Mouse (Mus musculus) gastrocnemius, postnatal 36 days (tissue): ENCODE data around the gene Rapgef4. TPM values are rescaled to one million over a fixed set of nuclear protein-coding genes. Genes with fewer than 3 reads are reported as not detected.

Experiments used
- DNase-seq, 2 experiments: peaks; one replicate each; pipeline ENCODE4 v3.0.0; 2022
- intact Hi-C: fragments of 180-260 bp; cut with DNase I; formaldehyde crosslinking; loops from one replicate; pipeline ENCODE4 v1.15.1; 2025
- total RNA-seq, 2 experiments: library from RNA; stranded (reverse); gene quantifications; 2 replicates each; pipeline ENCODE4 v1.2.3; 2021

The Rapgef4 gene
- total RNA-seq, 2 experiments from 2014 or later = 1.6 to 2.6 TPM

GRCm38 (mm10) chr2:72169451-72170100 lies 188.5 kb downstream of the Rapgef4 start:
- DNase-seq = no peak
- intact Hi-C loops = no loop called here

GRCm38 (mm10) chr2:72170546-72170945 lies 189.5 kb downstream of the Rapgef4 start:
- intact Hi-C loops = no loop called here
- DNase-seq = no peak

DNA sequence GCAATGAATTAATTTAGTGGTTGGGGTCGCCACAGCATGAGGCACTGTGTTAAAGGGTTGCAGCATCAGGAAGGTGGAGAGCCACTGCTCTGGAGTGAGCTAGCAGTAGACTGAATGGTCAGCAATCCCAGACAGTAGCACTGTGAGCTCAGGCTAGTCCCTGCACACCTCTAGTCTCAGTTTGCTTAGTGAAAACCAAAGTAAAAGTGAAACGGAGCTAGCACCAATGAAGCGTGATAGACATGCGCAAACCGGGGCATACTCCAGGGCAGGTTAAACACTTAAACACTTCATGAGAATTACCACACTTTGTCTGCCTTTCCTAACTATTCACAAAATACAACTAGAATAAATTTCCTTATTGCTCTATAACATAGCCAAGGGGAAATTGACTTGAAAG lies 190.2 kb downstream of the Rapgef4 start:
- intact Hi-C loops = no loop called here
- DNase-seq = no peak

- intact Hi-C loops = no loop called here
- DNase-seq = no peak
Measured at GRCm38 (mm10) chr2:72173010-72173409, 192.0 kb downstream of the Rapgef4 start.

- intact Hi-C loops = no loop called here
- no peak for DNase-seq
Measured at GRCm38 (mm10) chr2:72173844-72174243, 192.8 kb downstream of the Rapgef4 start.

GRCm38 (mm10) chr2:72175536-72175935 lies 194.5 kb downstream of the Rapgef4 start:
- DNase-seq = no peak
- intact Hi-C loops = no loop called here

DNA sequence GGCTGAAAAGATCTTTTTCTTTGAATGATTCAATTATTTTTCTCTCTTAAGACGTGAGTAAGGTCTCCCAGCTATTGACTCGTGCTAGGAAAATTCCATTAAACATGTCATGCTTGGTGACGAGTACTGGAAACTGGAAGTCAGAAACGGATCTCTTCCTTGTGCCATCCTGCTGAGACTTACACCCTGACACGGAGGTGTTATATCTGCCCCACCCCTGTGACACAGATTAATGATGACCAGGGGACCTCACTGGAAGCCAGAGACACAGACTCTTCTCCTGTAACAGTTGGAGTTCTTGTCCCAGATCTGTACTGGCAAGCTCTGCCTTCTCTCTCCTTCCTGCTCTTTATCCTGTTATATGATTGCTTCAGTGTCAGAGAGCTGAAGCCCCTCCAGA lies 194.9 kb downstream of the Rapgef4 start:
- no peak for DNase-seq
- intact Hi-C loops = loop anchor here (1.0 kb wide), 1 partner anchor 33 kb away; no protein-coding TSS in a partner anchor

DNA sequence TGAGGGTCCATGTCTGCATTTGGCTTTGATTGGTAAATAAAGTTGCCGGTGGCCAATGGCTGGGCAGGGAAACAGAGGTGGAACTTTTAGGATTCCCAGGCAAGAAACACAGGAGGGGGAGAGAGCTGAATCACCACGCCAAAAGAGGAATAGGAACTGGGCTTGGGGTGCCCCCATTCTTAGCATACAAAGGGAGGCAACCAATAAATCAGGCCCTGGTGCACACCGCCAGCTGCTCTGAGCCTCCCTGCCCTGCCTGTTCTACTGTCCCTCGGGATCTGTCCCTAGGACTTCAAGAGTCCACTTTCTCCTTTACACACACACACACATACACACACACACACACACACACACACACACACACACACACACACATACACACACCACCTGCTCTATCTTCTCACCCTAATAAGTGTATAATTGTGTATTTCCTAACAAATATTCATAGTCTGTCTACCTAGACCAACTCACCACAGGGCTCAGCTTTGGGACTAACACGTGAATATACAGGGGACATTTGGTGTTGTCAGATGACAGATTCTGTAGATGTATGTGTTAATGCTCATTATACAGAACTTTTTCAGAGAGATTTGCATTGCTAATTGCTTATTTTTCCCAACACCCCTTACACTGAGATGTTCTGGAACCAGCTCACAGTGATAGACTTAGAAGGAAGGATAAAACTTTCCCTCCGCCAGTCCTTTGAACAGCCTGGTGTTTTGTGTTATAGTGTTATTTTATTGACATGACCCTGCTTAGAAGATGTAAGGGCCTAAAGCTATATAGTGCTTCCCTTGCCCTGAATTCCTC lies 196.4 kb downstream of the Rapgef4 start:
- DNase-seq = no peak
- intact Hi-C loops = no loop called here

DNA sequence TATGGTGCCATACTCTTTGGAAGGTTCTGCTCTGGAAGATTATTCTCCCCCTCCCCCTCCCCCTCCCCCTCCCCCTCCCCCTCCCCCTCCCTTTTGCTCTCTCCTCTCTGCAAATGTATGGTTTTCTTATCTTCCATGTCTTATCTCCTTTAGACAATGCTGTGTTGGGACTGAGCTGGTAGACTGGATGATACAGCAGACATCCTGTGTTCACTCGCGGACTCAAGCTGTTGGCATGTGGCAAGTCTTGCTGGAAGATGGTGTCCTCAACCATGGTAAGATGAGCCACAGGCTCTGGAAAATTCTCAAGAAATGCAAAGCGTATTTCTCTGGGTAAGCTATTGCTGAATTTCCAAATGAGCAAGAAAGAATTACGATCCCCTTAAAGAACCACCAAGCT lies 197.0 kb downstream of the Rapgef4 start:
- no peak for DNase-seq
- intact Hi-C loops = no loop called here

GRCm38 (mm10) chr2:72178515-72178914 lies 197.5 kb downstream of the Rapgef4 start:
- intact Hi-C loops = no loop called here
- no peak for DNase-seq

DNA sequence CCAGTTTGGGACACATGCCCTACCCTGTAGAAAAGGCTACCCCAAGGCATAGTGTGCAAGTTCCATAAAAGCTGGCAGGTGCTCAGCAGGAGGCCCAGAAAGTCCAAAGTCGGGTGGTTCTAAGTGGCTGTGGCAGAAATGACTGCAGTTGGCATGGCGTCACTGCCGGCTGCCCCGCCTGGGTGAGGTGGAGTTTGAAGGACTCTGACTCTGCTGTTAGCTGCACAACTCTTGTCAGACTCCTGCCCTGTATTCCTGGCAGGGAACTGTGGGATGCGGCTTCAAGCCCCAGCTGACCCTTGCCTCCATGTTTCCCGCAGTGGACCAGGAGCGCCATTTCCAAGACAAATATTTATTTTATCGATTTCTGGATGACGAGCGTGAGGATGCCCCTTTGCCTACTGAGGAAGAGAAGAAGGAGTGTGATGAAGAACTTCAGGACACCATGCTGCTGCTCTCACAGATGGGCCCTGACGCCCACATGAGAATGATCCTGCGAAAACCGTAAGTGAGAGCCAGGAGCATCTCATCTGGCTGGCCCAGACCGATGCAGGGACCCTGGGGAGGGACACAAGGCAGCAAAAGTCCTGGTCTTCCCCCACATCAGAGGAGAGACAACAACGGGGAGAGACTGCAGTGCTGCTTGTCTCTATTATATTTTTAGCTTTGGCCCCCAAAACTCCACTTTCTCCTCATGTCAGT lies 198.7 kb downstream of the Rapgef4 start:
- no peak for DNase-seq
- intact Hi-C loops = no loop called here

- no peak for DNase-seq
- intact Hi-C loops = no loop called here
Measured at GRCm38 (mm10) chr2:72181443-72181842, 200.4 kb downstream of the Rapgef4 start.

DNA sequence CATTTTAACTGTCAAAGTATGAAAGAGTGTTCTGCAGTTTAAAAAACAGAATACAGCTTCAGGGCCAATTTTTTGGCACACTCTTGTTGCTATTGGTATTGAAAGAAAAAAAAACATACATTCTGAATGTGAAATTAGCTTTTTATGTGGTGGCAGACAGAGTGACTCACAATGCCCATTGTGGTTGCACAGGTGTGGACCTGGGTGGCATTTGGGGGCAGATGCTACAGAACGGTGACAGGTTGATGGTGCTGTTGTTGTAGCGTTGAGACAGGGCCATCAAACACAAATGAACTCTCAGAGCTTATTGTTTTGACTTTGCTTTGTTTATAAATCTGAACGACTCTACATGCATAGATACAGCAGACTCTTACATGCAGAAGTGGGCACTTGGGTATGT lies 202.7 kb downstream of the Rapgef4 start:
- intact Hi-C loops = no loop called here
- no peak for DNase-seq

- no peak for DNase-seq
- intact Hi-C loops = no loop called here
Measured at GRCm38 (mm10) chr2:72196190-72196965, 215.3 kb downstream of the Rapgef4 start.

DNA sequence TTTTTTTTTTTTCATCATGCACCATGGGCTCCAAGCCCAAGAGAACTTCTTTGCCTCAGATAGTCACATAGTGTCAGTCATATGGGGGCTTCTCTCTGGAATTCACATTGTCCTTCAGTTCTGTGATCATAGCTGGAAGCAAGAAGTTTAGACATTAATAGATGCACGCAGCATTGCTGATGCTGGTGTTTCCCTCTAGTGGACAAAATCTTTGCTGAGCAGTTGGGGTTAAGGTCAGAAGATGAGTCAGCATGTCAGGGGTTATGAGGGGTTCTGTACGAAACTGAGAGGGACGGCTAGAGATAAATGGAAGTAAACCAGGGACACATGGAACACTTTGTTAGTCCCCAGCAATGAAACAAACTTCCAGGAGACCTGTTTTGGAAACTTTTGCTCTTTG lies 216.0 kb downstream of the Rapgef4 start:
- intact Hi-C loops = no loop called here
- DNase-seq = no peak

GRCm38 (mm10) chr2:72199451-72199850 lies 218.4 kb downstream of the Rapgef4 start:
- intact Hi-C loops = no loop called here
- DNase-seq = no peak

DNA sequence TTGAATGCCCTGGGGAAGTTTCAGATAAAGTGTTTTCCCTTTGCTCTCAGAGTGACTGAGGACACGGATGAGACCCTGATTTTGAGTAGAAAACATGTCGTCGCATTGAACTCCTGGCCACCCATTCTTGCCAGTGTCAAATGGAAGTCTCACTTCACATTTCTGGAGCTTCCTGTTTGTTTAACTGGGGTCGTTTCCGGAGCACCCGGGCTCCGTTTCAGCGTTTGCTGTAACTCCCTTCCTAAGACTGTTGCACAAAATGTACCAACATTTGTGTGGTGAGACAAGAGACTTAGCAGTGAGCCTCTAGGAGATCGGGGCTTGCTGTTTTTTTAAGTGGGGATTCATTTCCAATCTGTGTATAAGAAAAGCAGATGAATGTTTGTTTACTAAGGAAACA lies 220.5 kb downstream of the Rapgef4 start:
- intact Hi-C loops = loop anchor here (10.0 kb wide), 1 partner anchor 1073 kb away; the partner anchor contains the start of gene Sp9
- DNase-seq = no peak

- intact Hi-C loops = loop anchor here (10.0 kb wide), 1 partner anchor 1073 kb away; the partner anchor contains the start of gene Sp9
- DNase-seq = no peak
Measured at GRCm38 (mm10) chr2:72202252-72202651, 221.2 kb downstream of the Rapgef4 start.

DNA sequence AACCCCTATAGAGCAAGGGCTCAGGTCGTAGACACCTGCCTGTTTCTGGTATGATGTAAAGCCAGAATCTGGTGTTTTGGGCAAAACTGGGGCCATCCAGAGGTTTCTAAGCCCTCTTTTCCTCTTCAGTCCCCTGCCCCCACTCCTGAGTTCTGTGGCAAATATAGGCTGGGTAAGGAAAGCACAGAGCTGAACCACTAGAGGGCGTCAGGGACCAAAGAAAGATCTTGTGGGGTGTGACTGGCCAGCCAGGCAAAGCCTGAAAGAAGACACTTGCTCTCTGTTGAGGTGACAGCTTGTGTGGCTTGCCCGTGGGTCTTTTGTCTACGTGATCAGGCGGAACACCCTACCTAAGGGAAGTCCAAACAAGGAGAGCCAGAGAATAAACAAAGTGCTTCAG lies 222.6 kb downstream of the Rapgef4 start:
- intact Hi-C loops = loop anchor here (10.0 kb wide), 1 partner anchor 1071 kb away; the partner anchor contains the start of gene Sp9
- DNase-seq = peak; percentile 44 to 60

DNA sequence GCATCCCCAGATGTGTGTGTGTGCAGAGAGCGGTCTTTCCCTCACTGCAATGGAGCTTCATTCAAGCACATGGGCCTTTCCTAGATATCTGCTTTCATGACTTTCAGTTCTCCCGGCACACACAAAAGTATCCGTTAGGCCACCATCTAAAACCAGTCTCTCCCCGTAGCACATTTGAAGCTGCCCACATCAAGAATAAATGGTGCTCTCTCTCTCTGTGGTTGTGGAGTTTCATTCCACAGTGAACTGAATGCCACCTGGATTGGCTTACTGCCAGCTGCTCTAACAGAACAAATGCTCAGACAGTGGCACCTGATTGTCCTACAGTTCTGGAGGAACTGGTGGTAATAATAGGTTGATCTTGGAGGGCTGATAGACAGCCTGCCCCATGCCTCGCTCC lies 224.8 kb downstream of the Rapgef4 start:
- DNase-seq = no peak
- intact Hi-C loops = loop anchor here (10.0 kb wide), 1 partner anchor 1069 kb away; the partner anchor contains the start of gene Sp9
